In genomic region chr5:77400151-77400550, GRCm38 (mm10) we compare ENCODE assay signal across 14 mouse cellular contexts. TPM values are rescaled to one million over a fixed set of nuclear protein-coding genes. Genes with fewer than 3 reads are reported as not detected.
DNase-seq lines count a peak whose midpoint lies in the region; ATAC-seq and TF ChIP-seq lines count a peak whose summit lies in the region.
"Had no signal": no experiment of that assay in that cellular context is flagged by ENCODE, and none has a peak within 500 bp of the region (broad histone marks: within the 10 kb centered on the region; RNA-seq: fewer than 3 reads in every experiment).

No protein-coding gene starts in this region.

- H3K27me3 ChIP-seq in heart, adult 2 months (ENCODE audit: control insufficient read depth, insufficient read depth, low read length), result no peaks in the 10 kb centered on the region
- H3K27me3 ChIP-seq in heart, embryonic 11.5 days (ENCODE audit: control insufficient read depth, insufficient read depth, low read length), result peaks cover 2% of the 10 kb centered on the region; the same call in 1 of the 2 replicates
- H3K27me3 ChIP-seq: hindbrain, embryonic 15.5 days; midbrain, embryonic 15.5 days had no signal

- no peak for TF ChIP-seq EP300 in heart, adult 2 months (IDR thresholded peaks at IDR 0.05; ENCODE audit: insufficient read depth, low read depth, low read length)

- TF ChIP-seq CTCF in heart, adult 2 months (IDR thresholded peaks at IDR 0.05), result no peak

- H3K4me2 ChIP-seq in heart, embryonic 11.5 days, result no peak overlapping the region
- H3K4me2 ChIP-seq: hindbrain, embryonic 15.5 days; midbrain, embryonic 15.5 days had no signal

- DNase-seq in heart, adult 2 months, result peak; percentile 67 to 69
- DNase-seq in kidney, adult 18-20 months, result peak; percentile 58
- DNase-seq in lung, postnatal 10 days, result peak; percentile 77
- no peak for DNase-seq in cerebellum, adult 9-10 months
- no peak for DNase-seq in left cerebral cortex, postnatal 14 days (ENCODE audit: low spot score in 2 of 2)
- no peak for DNase-seq in left cerebral cortex, adult 18-20 months (ENCODE audit: low spot score in 2 of 2)
- DNase-seq: B cell, adult 2 months; cerebellum, adult 18-20 months; spleen, adult 18-20 months; thymus, postnatal 4 days had no signal

- no peak overlapping the region for H3K9ac ChIP-seq in heart, adult 2 months (ENCODE audit: low read depth, low read length)
- H3K9ac ChIP-seq in heart, embryonic 11.5 days (ENCODE audit: low read depth, low read length), result no peak overlapping the region
- H3K9ac ChIP-seq: hindbrain, embryonic 15.5 days; midbrain, embryonic 15.5 days had no signal

- no peak for TF ChIP-seq POLR2A in heart, adult 2 months (IDR thresholded peaks at IDR 0.05; ENCODE audit: insufficient read depth, low read depth, low read length)

- no peak overlapping the region for H3K4me3 ChIP-seq in heart, adult 2 months
- no peak overlapping the region for H3K4me3 ChIP-seq in heart, embryonic 11.5 days (ENCODE audit: low read depth, low read length)
- no peak overlapping the region for H3K4me3 ChIP-seq in brown adipose tissue, adult 24 weeks (ENCODE audit: insufficient read depth, low read depth, low read length)
- H3K4me3 ChIP-seq: hindbrain, embryonic 15.5 days; midbrain, embryonic 15.5 days had no signal

- no peak for ATAC-seq in heart, embryonic 11.5 days (replicated peaks; ENCODE audit: insufficient number of reproducible peaks, low FRiP score, low TSS enrichment)
- ATAC-seq: midbrain, embryonic 15.5 days had no signal

- 57% methylated on average over 7 of the region's 7 CpGs for WGBS in heart, adult 2 months
- WGBS in heart, embryonic 11.5 days (ENCODE audit: insufficient replicate concordance), result 87% methylated on average over 7 of the region's 7 CpGs

- peaks cover 27% of the 10 kb centered on the region for H3K4me1 ChIP-seq in heart, adult 2 months (ENCODE audit: control insufficient read depth, insufficient read depth, low read length)
- H3K4me1 ChIP-seq in heart, embryonic 11.5 days (ENCODE audit: control insufficient read depth, insufficient read depth, low read length), result 0 out of 2 replicates have a peak, but pooled peaks cover 8% of the 10 kb centered on the region
- H3K4me1 ChIP-seq in brown adipose tissue, adult 24 weeks (ENCODE audit: control insufficient read depth, insufficient read depth, insufficient read length, low read length), result peaks cover 26% of the 10 kb centered on the region
- H3K4me1 ChIP-seq: hindbrain, embryonic 15.5 days; midbrain, embryonic 15.5 days had no signal

- H3K27ac ChIP-seq in heart, adult 2 months, result peak overlapping the region; percentile 65
- H3K27ac ChIP-seq in heart, embryonic 11.5 days (ENCODE audit: low read depth, low read length), result no peak overlapping the region
- H3K27ac ChIP-seq in brown adipose tissue, adult 24 weeks (replicated peaks; ENCODE audit: low read depth, low read length), result peak overlapping the region; percentile 45
- H3K27ac ChIP-seq: hindbrain, embryonic 15.5 days; midbrain, embryonic 15.5 days had no signal

- intact Hi-C loops in heart, adult 2 months (cut with DNase I), result loop anchor here (2.0 kb wide), 1 partner anchor 43 kb away; no protein-coding TSS in a partner anchor
- intact Hi-C loops in left cerebral cortex, postnatal 14 days (cut with DNase I), result no loop called here

- H3K79me2 ChIP-seq in heart, adult 2 months (replicated peaks; ENCODE audit: control insufficient read depth, insufficient read depth, low read length), result peaks cover 1% of the 10 kb centered on the region; the same call in 1 of the 2 replicates

- peaks cover 33% of the 10 kb centered on the region for H3K36me3 ChIP-seq in heart, adult 2 months (ENCODE audit: control insufficient read depth, insufficient read depth, low read length)
- no peaks in the 10 kb centered on the region for H3K36me3 ChIP-seq in heart, embryonic 11.5 days (ENCODE audit: control insufficient read depth, insufficient read depth, low read length)
- H3K36me3 ChIP-seq: hindbrain, embryonic 15.5 days; midbrain, embryonic 15.5 days had no signal

- H3K9me3 ChIP-seq in heart, embryonic 11.5 days (replicated peaks; ENCODE audit: control insufficient read depth, low read length), result no peaks in the 10 kb centered on the region
- H3K9me3 ChIP-seq: hindbrain, embryonic 15.5 days; midbrain, embryonic 15.5 days had no signal

RNA-seq across cellular contexts. Expression of gene Igfbp7, which starts 7.7 kb away (rescaled TPM):
- total RNA-seq in heart, adult 2 months (2021), result 100 to 1,000 TPM; 174 to 205 TPM
- 342 and 353 TPM in 2 replicates for polyA plus RNA-seq in heart, adult 2 months (2012; rRNA removed)
- 35.3 and 38.1 TPM in 2 replicates for polyA plus RNA-seq in heart, embryonic 11.5 days (2014; fragmentation: Nextera tagmentation; extraction: Ambion mirVana)
- polyA plus RNA-seq in brown adipose tissue, adult 24 weeks (2012; ENCODE audit: insufficient read depth, insufficient read length, missing spikeins), result 85.5 and 137 TPM in 2 replicates
- 10 to 100 TPM; 66.5 to 70.9 TPM for total RNA-seq in left cerebral cortex, postnatal 14 days (2021)
- total RNA-seq in left cerebral cortex, adult 18-20 months (2021), result 10 to 100 TPM; 36.1 to 38.5 TPM

Comparison
In these comparisons a context has a peak if more than half of its experiments do, and no peak if none do; other contexts are left out.
1. DNase-seq: peak in heart, adult 2 months (2 of 2), kidney, adult 18-20 months (single experiment) and lung, postnatal 10 days (single experiment); none in cerebellum, adult 9-10 months (single experiment), left cerebral cortex, postnatal 14 days (0 of 2) and left cerebral cortex, adult 18-20 months (0 of 2).